ENCODE assay signal across 11 mouse cellular contexts in the genomic region with DNA sequence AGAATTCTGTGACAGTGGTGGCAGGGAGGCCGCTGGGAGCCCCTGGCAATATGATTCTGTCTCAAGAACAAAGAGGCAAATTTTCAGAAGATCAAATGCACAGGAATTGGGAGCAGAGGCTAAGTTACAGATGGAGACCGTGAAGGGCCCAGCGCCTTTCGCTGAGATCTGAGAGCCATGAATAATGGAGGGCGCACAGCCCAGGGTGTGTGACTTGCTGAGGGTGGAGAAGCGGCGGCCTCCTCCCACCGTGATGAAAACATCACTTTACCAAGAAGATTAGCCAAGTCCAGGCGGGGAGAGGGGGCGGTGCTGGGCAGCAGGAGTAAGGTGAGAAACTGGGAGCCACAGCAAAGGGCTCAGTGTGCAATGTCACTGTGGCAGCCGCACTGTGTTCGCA.
"Had no signal": no experiment of that assay in that cellular context is flagged by ENCODE, and none has a peak within 500 bp of the region (broad histone marks: within the 10 kb centered on the region; RNA-seq: fewer than 3 reads in every experiment).

No protein-coding gene starts in this region.

- H3K9ac ChIP-seq: liver, embryonic 12.5 days; lung, embryonic 14.5 days; neural tube, embryonic 13.5 days had no signal

- H3K36me3 ChIP-seq: limb, embryonic 10.5 days; liver, embryonic 12.5 days; neural tube, embryonic 13.5 days had no signal

- H3K4me3 ChIP-seq: limb, embryonic 10.5 days; liver, embryonic 12.5 days; myocyte; neural tube, embryonic 13.5 days had no signal

- ATAC-seq: liver, embryonic 12.5 days had no signal

- DNase-seq: kidney, adult 18-20 months; kidney, postnatal 10 days; kidney, postnatal 4 days; lung, embryonic 14.5 days; lung, postnatal 10 days; lung, postnatal 4 days; right cerebral cortex, postnatal 14 days had no signal

- H3K4me1 ChIP-seq: liver, embryonic 12.5 days had no signal

- H3K27ac ChIP-seq: limb, embryonic 10.5 days; liver, embryonic 12.5 days; neural tube, embryonic 13.5 days had no signal

- H3K9me3 ChIP-seq: limb, embryonic 10.5 days; liver, embryonic 12.5 days; neural tube, embryonic 13.5 days had no signal

- H3K4me2 ChIP-seq: liver, embryonic 12.5 days; lung, embryonic 14.5 days; neural tube, embryonic 13.5 days had no signal
